In genomic region chr12:35055114-35056095, GRCm38 (mm10) we compare ENCODE assay signal across 18 mouse cellular contexts. TPM values are rescaled to one million over a fixed set of nuclear protein-coding genes. Genes with fewer than 3 reads are reported as not detected.
A peak's percentile ranks its signal among the peaks of the same experiment; 100 is the strongest.
DNase-seq lines count a peak whose midpoint lies in the region; ATAC-seq and TF ChIP-seq lines count a peak whose summit lies in the region.
"Had no signal": no experiment of that assay in that cellular context is flagged by ENCODE, and none has a peak within 500 bp of the region (broad histone marks: within the 10 kb centered on the region; RNA-seq: fewer than 3 reads in every experiment).

No protein-coding gene starts in this region.

- no peaks in the 10 kb centered on the region for H3K27me3 ChIP-seq in heart, adult 2 months (ENCODE audit: control insufficient read depth, insufficient read depth, low read length)
- H3K27me3 ChIP-seq in limb, embryonic 13.5 days = no peaks in the 10 kb centered on the region
- no peaks in the 10 kb centered on the region for H3K27me3 ChIP-seq in limb, embryonic 10.5 days (ENCODE audit: low read depth, poor library complexity, severe bottlenecking)
- H3K27me3 ChIP-seq in hindbrain, embryonic 10.5 days (ENCODE audit: insufficient read depth, poor library complexity, severe bottlenecking) = no peaks in the 10 kb centered on the region
- H3K27me3 ChIP-seq: hindbrain, embryonic 12.5 days; midbrain, embryonic 15.5 days had no signal

- peaks cover 6% of the 10 kb centered on the region for H3K79me2 ChIP-seq in heart, adult 2 months (replicated peaks; ENCODE audit: control insufficient read depth, insufficient read depth, low read length)

- peaks cover 17% of the 10 kb centered on the region for H3K36me3 ChIP-seq in heart, adult 2 months (ENCODE audit: control insufficient read depth, insufficient read depth, low read length)
- 0 out of 2 replicates have a peak, but pooled peaks cover 10% of the 10 kb centered on the region for H3K36me3 ChIP-seq in limb, embryonic 13.5 days
- peaks cover 5% of the 10 kb centered on the region for H3K36me3 ChIP-seq in limb, embryonic 10.5 days
- no peaks in the 10 kb centered on the region for H3K36me3 ChIP-seq in hindbrain, embryonic 10.5 days
- H3K36me3 ChIP-seq: hindbrain, embryonic 12.5 days; midbrain, embryonic 15.5 days had no signal

- peaks cover 9% of the 10 kb centered on the region for H3K9me3 ChIP-seq in limb, embryonic 13.5 days
- no peaks in the 10 kb centered on the region for H3K9me3 ChIP-seq in limb, embryonic 10.5 days (replicated peaks)
- H3K9me3 ChIP-seq in hindbrain, embryonic 10.5 days = peaks cover 9% of the 10 kb centered on the region; the same call in 1 of the 2 replicates
- H3K9me3 ChIP-seq: hindbrain, embryonic 12.5 days; midbrain, embryonic 15.5 days had no signal

- H3K9ac ChIP-seq in heart, adult 2 months (ENCODE audit: low read depth, low read length) = no peak overlapping the region
- no peak overlapping the region for H3K9ac ChIP-seq in limb, embryonic 13.5 days
- H3K9ac ChIP-seq: hindbrain, embryonic 12.5 days; midbrain, embryonic 15.5 days had no signal

- no peak for TF ChIP-seq POLR2A in heart, adult 2 months (IDR thresholded peaks at IDR 0.05; ENCODE audit: insufficient read depth, low read depth, low read length)

- peak overlapping the region; percentile 10; the same call in 1 of the 2 replicates for H3K27ac ChIP-seq in heart, adult 2 months
- peak overlapping the region; percentile 8; the same call in 1 of the 2 replicates for H3K27ac ChIP-seq in limb, embryonic 13.5 days
- H3K27ac ChIP-seq in limb, embryonic 10.5 days = no peak overlapping the region
- H3K27ac ChIP-seq in hindbrain, embryonic 10.5 days = no peak overlapping the region
- H3K27ac ChIP-seq: embryonic facial prominence, embryonic 10.5 days; hindbrain, embryonic 12.5 days; midbrain, embryonic 15.5 days; stomach, postnatal 0 days had no signal

- TF ChIP-seq EP300 in heart, adult 2 months (IDR thresholded peaks at IDR 0.05; ENCODE audit: insufficient read depth, low read depth, low read length) = no peak

- intact Hi-C loops in heart, adult 2 months (cut with DNase I) = no loop called here

- no peak overlapping the region for H3K4me2 ChIP-seq in limb, embryonic 13.5 days (replicated peaks)
- H3K4me2 ChIP-seq: hindbrain, embryonic 12.5 days; midbrain, embryonic 15.5 days had no signal

- ATAC-seq in limb, embryonic 13.5 days (ENCODE audit: low FRiP score, low read depth) = no peak
- peak; percentile 57 for ATAC-seq in inflammation-experienced regulatory T-cells, adult 6 months
- ATAC-seq: forebrain, embryonic 16.5 days; intestine, embryonic 16.5 days; midbrain, embryonic 15.5 days had no signal

- no peak for DNase-seq in heart, adult 2 months
- no peak for DNase-seq in heart, adult 11 months
- no peak for DNase-seq in limb, embryonic 10.5 days (ENCODE audit: low spot score)
- peak; percentile 26 for DNase-seq in CD4-positive, CD25-positive, alpha-beta regulatory T cell, adult 2 months (ENCODE audit: low read depth, low spot score)
- no peak for DNase-seq in hindbrain, embryonic 10.5 days (ENCODE audit: low spot score)
- DNase-seq: adrenal gland, postnatal 36 days; cerebellum, postnatal 36 days; gastrocnemius, postnatal 14 days; lung, postnatal 36 days; thymus, postnatal 36 days had no signal

- WGBS in heart, adult 2 months = 46% methylated on average over 7 of the region's 7 CpGs
- 58% methylated on average over 7 of the region's 7 CpGs for WGBS in limb, embryonic 13.5 days
- WGBS in limb, embryonic 10.5 days = 86% methylated on average over 7 of the region's 7 CpGs
- WGBS in hindbrain, embryonic 10.5 days = 92% methylated on average over 7 of the region's 7 CpGs

- no peak for TF ChIP-seq CTCF in heart, adult 2 months (IDR thresholded peaks at IDR 0.05)

- H3K4me3 ChIP-seq in heart, adult 2 months = no peak overlapping the region
- H3K4me3 ChIP-seq in limb, embryonic 13.5 days = no peak overlapping the region
- no peak overlapping the region for H3K4me3 ChIP-seq in limb, embryonic 10.5 days
- no peak overlapping the region for H3K4me3 ChIP-seq in hindbrain, embryonic 10.5 days
- H3K4me3 ChIP-seq: embryonic facial prominence, embryonic 10.5 days; hindbrain, embryonic 12.5 days; midbrain, embryonic 15.5 days had no signal

- H3K4me1 ChIP-seq in heart, adult 2 months (ENCODE audit: control insufficient read depth, insufficient read depth, low read length) = peaks cover 8% of the 10 kb centered on the region
- H3K4me1 ChIP-seq in limb, embryonic 13.5 days = peaks cover 15% of the 10 kb centered on the region
- no peaks in the 10 kb centered on the region; the same call in 1 of the 2 replicates for H3K4me1 ChIP-seq in limb, embryonic 10.5 days
- H3K4me1 ChIP-seq in hindbrain, embryonic 10.5 days (replicated peaks) = peaks cover 6% of the 10 kb centered on the region; the same call in 1 of the 2 replicates

RNA-seq across cellular contexts. Expression of gene Snx13, which starts 8.4 kb away (rescaled TPM):
- 10 to 100 TPM; 54.5 to 63.6 TPM for total RNA-seq in heart, adult 2 months (2021)
- polyA plus RNA-seq in heart, adult 2 months (2012; rRNA removed) = 10.9 and 23.7 TPM in 2 replicates
- 24.1 and 26.1 TPM in 2 replicates for polyA plus RNA-seq in limb, embryonic 13.5 days (2015; fragmentation: Nextera tagmentation; extraction: Ambion mirVana)
- 12.8 and 17.5 TPM in 2 replicates for polyA plus RNA-seq in limb, embryonic 10.5 days (2016; fragmentation: Nextera tagmentation; extraction: Ambion mirVana)
- 10 to 100 TPM; 16.6 to 23.3 (median 18.9) TPM for polyA plus RNA-seq in inflammation-experienced regulatory T-cells, adult 6 months (2017; shearing (Covaris generic))
- polyA plus RNA-seq in hindbrain, embryonic 10.5 days (2016; fragmentation: Nextera tagmentation; extraction: Ambion mirVana) = 14.7 and 16.4 TPM in 2 replicates

Comparison
In these comparisons a context has a peak if more than half of its experiments do, and no peak if none do; other contexts are left out.
1. H3K27ac ChIP-seq: peak in heart, adult 2 months (single experiment) and limb, embryonic 13.5 days (single experiment); none in limb, embryonic 10.5 days (single experiment) and hindbrain, embryonic 10.5 days (single experiment).